Mouse (Mus musculus): Measurements from ENCODE around the gene Lrrc3b.

Gene Lrrc3b

GRCm38 (mm10) chr14:15331370-15331769 is 107.4 kb downstream of the Lrrc3b start:
- DNase-seq (ENCODE audit: low spot score in 2 of 2): no peak

GRCm38 (mm10) chr14:15330155-15330554 is 108.6 kb downstream of the Lrrc3b start:
- DNase-seq (ENCODE audit: low spot score in 2 of 2): no peak

GRCm38 (mm10) chr14:15325872-15326271 is 112.9 kb downstream of the Lrrc3b start:
- no peak for DNase-seq (ENCODE audit: low spot score in 2 of 2)

GRCm38 (mm10) chr14:15322441-15323123 is 116.2 kb downstream of the Lrrc3b start:
- no peak for DNase-seq (ENCODE audit: low spot score in 2 of 2)

- no peak for DNase-seq (ENCODE audit: low spot score in 2 of 2)
Measured at GRCm38 (mm10) chr14:15319399-15319915, 119.3 kb downstream of the Lrrc3b start.

GRCm38 (mm10) chr14:15308576-15308975 is 130.2 kb downstream of the Lrrc3b start:
- no peak for DNase-seq (ENCODE audit: low spot score in 2 of 2)
